Mouse (Mus musculus): ENCODE data around the gene Ube2c.
A peak's percentile ranks its signal among the peaks of the same experiment; 100 is the strongest.

Gene Ube2c

GRCm38 (mm10) chr2:164769258-164770037 lies at the start of gene Ube2c:
TSS of gene Ube2c (plus strand) at chr2:164769898.
- DNase-seq (ENCODE audit: low read depth): peak; percentile 99

GRCm38 (mm10) chr2:164723276-164723675 lies 46.4 kb upstream of the Ube2c start:
- DNase-seq (ENCODE audit: low read depth): no peak

DNA sequence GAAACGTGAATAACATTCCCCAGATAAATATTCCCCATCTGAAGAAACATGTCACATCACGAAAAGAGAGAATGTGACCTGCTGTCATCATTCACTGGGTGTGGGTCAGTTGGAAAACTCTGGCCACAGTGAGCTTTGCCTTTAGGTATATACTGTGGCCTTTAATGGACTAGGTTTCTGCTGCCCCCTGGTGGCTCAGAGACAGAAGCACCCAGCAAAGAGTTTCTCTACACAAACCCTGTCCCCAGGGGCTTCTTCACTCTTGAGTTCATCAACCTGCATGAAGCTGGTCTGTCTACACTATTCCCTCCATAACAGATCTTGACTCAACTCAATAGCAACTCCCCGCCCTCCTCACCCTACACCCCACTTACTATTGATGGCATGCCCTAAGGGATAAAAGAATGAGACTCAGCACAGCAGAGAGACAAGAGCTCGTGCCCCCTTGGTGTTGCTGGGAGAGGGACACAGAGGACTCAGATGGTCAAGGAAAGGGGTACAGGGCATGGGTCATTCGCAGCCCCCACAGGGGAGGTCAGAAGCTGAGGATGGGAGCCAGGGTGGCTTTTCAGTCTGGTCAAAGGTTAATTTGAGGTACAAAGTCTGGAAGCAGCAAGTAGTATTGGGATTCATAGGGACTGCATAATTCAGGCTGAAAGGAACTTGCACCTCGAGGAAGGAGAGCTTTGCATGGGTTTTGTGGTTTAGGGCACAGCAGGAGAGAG lies 43.6 kb upstream of the Ube2c start:
- peak; percentile 68 for DNase-seq (ENCODE audit: low read depth)

- no peak for DNase-seq (ENCODE audit: low read depth)
These were observed 38.0 kb upstream of the Ube2c start for GRCm38 (mm10) chr2:164731719-164732118.

- DNase-seq (ENCODE audit: low read depth): no peak
These were observed 36.4 kb upstream of the Ube2c start for GRCm38 (mm10) chr2:164733259-164733658.

- no peak for DNase-seq (ENCODE audit: low read depth)
These were observed 34.9 kb upstream of the Ube2c start for GRCm38 (mm10) chr2:164734839-164735238.

DNA sequence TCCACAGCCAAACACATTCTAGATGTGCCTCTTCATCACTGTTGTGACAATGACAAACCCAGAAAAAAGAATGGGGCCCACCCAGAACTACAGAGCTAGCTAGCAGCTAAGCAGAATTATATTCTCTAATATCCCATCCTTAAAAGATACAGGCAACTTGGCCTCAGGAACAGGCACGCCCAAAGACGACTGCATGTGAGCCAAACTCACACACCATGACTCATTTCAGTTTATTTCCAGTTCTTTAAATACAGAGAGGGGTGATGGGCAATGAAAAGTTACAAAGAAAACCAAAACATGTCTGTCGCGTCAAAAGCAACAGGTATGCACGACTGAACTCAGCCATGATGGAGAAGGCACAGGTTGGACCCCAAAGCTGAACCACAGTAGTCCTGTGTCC lies 34.3 kb upstream of the Ube2c start:
- DNase-seq (ENCODE audit: low read depth): no peak

GRCm38 (mm10) chr2:164737377-164738090 lies 32.2 kb upstream of the Ube2c start:
- no peak for DNase-seq (ENCODE audit: low read depth)

GRCm38 (mm10) chr2:164739876-164740275 lies 29.8 kb upstream of the Ube2c start:
- DNase-seq (ENCODE audit: low read depth): no peak

DNA sequence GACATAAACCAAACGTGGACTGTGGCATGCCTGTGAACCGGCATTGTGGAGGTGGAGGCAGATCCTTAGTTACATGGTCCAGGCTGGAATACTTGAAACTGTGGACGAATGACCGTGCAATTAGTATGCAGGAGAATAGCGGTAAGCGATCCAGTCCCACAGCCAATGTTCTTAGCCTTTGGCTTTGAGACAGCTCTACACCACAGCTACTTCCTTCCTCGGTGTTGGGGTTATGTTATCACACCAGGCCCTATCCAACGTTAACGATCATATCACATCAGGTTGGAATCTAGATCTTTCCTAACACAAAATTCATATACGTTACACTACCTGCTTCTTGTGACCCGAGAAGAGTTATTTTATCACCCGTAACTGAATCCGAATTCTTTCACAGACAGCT lies 24.7 kb upstream of the Ube2c start:
- no peak for DNase-seq (ENCODE audit: low read depth)

GRCm38 (mm10) chr2:164745843-164746479 lies 23.7 kb upstream of the Ube2c start, which contains the start of the genes Wfdc3 and Dnttip1:
TSS of gene Wfdc3 (minus strand) at chr2:164745931.
TSS of gene Dnttip1 (plus strand) at chr2:164745983.
- DNase-seq (ENCODE audit: low read depth): peak; percentile 98

- DNase-seq (ENCODE audit: low read depth): peak; percentile 61
These were observed 23.0 kb upstream of the Ube2c start for GRCm38 (mm10) chr2:164746693-164747092.

GRCm38 (mm10) chr2:164748191-164748590 lies 21.5 kb upstream of the Ube2c start:
- DNase-seq (ENCODE audit: low read depth): no peak

GRCm38 (mm10) chr2:164748991-164749390 lies 20.7 kb upstream of the Ube2c start:
- DNase-seq (ENCODE audit: low read depth): no peak

- no peak for DNase-seq (ENCODE audit: low read depth)
These were observed 17.2 kb upstream of the Ube2c start for GRCm38 (mm10) chr2:164752454-164752853.

DNA sequence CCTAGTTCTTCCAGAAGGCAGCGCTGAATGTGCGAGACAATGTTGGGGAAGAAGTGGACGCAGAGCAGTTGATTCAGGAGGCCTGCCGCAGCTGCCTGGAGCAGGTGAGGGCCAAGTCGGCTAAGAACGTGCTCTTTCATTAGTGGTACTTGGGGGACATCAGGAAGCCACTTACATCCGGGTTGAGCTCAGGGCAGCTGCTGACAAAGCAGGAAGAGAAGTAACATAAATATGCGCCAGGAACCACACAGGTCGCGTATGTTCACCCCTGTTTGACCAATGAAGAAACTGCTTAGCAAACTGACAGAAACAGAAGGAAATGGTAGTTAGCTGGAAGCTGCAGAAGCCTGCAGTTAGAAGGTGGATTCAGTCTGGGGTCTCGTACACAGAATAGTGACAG lies 15.6 kb upstream of the Ube2c start:
- DNase-seq (ENCODE audit: low read depth): no peak

DNA sequence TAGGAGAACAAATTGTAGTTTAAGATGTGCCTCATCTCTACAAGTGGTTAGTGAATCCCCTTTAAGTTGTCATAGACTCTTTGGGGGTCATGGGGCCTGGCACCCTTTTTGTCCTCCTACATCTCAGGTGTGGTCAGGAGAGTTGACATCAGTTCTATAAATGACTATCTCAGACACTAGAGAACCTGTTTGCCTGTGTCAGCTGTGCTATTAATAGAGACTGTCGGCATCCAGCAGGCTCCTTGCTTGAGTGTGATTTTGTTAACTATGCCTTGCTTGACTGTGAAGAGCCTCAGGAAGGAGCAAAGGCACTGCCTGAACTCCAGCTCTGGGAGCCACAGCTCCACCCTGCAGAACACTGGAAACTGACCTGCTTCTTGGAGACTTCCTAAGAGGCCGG lies 14.9 kb upstream of the Ube2c start:
- DNase-seq (ENCODE audit: low read depth): no peak

DNA sequence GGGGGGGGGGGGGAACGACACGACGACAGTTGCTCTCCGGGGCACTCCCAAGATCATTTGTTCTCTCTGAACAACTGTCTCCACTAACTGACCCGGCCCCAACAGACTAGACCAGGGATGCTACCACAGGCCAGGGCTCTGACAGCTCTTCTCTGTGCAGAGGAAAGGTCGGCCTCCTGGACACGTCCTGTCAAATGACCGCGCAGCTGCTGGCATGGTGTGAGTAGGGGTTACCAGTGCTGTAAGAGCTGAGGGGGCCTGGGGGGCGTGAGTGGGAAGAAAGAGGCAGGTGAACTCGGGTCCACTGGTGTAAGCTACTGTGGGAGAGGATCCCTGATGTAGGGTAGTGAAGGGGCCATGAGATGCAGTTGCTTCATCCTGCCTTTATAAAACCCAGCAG lies 11.9 kb upstream of the Ube2c start:
- DNase-seq (ENCODE audit: low read depth): no peak

DNA sequence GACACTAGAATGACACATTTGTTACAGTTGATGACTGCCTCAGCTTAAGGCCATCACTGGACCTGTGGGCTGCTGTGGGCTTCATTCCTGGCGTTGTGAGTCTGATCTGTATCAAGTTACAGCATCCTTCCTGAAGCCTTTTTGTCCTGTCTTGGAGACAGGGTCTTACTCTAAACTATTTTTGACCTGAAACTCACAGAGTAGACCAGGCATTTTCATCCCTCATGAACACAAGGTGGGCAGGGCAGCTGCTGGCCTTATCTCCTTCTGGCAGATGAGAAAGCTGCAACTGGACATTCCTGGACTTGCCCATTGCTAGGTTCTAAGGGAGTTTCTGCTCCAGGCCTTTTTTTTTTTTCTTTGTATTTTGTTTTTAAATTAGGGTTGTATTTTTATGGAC lies 11.0 kb upstream of the Ube2c start:
- no peak for DNase-seq (ENCODE audit: low read depth)

DNA sequence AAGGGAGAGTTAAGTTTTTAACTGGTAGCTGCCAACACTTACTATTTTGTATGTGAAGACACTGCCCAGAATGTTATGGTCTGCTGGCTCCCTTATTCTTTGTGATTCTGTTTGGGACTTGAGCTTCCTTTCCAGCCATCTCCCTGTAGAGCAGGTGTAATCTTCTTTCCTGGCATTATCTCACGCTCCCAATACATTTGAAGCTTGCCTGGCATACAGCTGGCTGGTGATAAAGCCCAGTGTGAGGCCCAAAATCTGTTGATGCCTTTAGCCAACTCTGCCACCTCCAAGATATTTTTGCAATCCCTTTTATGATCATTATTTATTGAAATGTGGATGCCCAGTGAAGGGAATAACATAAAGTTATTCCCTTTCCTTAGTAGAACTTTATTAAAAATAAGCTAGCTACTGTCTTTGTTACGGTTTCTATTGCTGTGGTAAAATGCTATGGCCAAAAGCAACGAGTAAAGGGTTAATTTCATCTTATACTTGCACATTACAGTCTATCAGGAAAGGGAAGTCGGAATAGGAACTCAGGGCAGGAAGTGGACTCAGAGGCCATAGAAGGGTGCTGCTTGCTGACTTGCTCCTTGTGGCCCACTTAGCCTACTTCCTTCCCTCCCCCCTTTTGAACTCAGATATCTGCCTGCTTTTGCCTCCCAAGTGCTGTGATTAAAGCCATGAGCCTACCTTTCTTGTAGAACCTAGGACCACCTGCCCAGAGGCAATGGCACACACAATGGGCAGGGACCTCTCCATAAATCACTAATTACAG lies 9.5 kb upstream of the Ube2c start:
- DNase-seq (ENCODE audit: low read depth): no peak

GRCm38 (mm10) chr2:164761502-164761901 lies 8.2 kb upstream of the Ube2c start:
- DNase-seq (ENCODE audit: low read depth): no peak
